Comparison of ENCODE assay signal across 11 mouse cellular contexts in genomic region chr2:144677229-144677571, GRCm38 (mm10).
DNase-seq lines count a peak whose midpoint lies in the region; ATAC-seq lines count a peak whose summit lies in the region.
"Had no signal": no experiment of that assay in that cellular context is flagged by ENCODE, and none has a peak within 500 bp of the region (broad histone marks: within the 10 kb centered on the region; RNA-seq: fewer than 3 reads in every experiment).

No protein-coding gene starts in this region.

- no peak overlapping the region for H3K9ac ChIP-seq in intestine, embryonic 14.5 days (ENCODE audit: low read length)
- H3K9ac ChIP-seq in intestine, embryonic 15.5 days, result no peak overlapping the region
- no peak overlapping the region for H3K9ac ChIP-seq in hindbrain, embryonic 13.5 days
- H3K9ac ChIP-seq in neural tube, embryonic 13.5 days, result no peak overlapping the region
- H3K9ac ChIP-seq: heart, embryonic 12.5 days had no signal

- DNase-seq in intestine, embryonic 14.5 days (ENCODE audit: low spot score), result peak; percentile 50
- no peak for DNase-seq in embryonic facial prominence, embryonic 10.5 days (ENCODE audit: low spot score)
- DNase-seq in adrenal gland, adult 18-20 months (ENCODE audit: low spot score in 2 of 2), result no peak
- no peak for DNase-seq in lung, adult 18-20 months
- DNase-seq in right cerebral cortex, postnatal 25 days, result no peak
- DNase-seq: spleen, adult 18-20 months had no signal

- no peak overlapping the region for H3K27ac ChIP-seq in intestine, embryonic 14.5 days (ENCODE audit: low read depth)
- no peak overlapping the region for H3K27ac ChIP-seq in intestine, embryonic 15.5 days
- peak overlapping the region; percentile 49; the same call in 1 of the 2 replicates for H3K27ac ChIP-seq in embryonic facial prominence, embryonic 10.5 days (replicated peaks)
- H3K27ac ChIP-seq in hindbrain, embryonic 13.5 days, result peak overlapping the region; percentile 55
- H3K27ac ChIP-seq in neural tube, embryonic 13.5 days (replicated peaks), result peak overlapping the region; percentile 54; the same call in 1 of the 2 replicates

- peaks cover 22% of the 10 kb centered on the region for H3K4me1 ChIP-seq in intestine, embryonic 14.5 days (replicated peaks; ENCODE audit: control insufficient read depth, insufficient read depth, low read length)
- H3K4me1 ChIP-seq in intestine, embryonic 15.5 days (replicated peaks), result peaks cover 21% of the 10 kb centered on the region
- peaks cover 37% of the 10 kb centered on the region for H3K4me1 ChIP-seq in embryonic facial prominence, embryonic 10.5 days
- peaks cover 35% of the 10 kb centered on the region for H3K4me1 ChIP-seq in hindbrain, embryonic 13.5 days (replicated peaks)
- peaks cover 29% of the 10 kb centered on the region for H3K4me1 ChIP-seq in neural tube, embryonic 13.5 days (replicated peaks)

- 65% methylated on average over 2 of the region's 2 CpGs for WGBS in intestine, embryonic 14.5 days
- WGBS in intestine, embryonic 15.5 days, result 66% methylated on average over 2 of the region's 2 CpGs
- 54% methylated on average over 2 of the region's 2 CpGs for WGBS in embryonic facial prominence, embryonic 10.5 days
- WGBS in hindbrain, embryonic 13.5 days, result 60% methylated on average over 2 of the region's 2 CpGs
- 50% methylated on average over 2 of the region's 2 CpGs for WGBS in neural tube, embryonic 13.5 days

- peak; percentile 22; the same call in 1 of the 2 replicates for ATAC-seq in intestine, embryonic 14.5 days (replicated peaks; ENCODE audit: low FRiP score, low TSS enrichment, low read depth)
- ATAC-seq in intestine, embryonic 15.5 days, result no peak
- ATAC-seq in hindbrain, embryonic 13.5 days (ENCODE audit: low FRiP score), result peak; percentile 40; the same call in 1 of the 2 replicates
- peak; percentile 69 for ATAC-seq in neural tube, embryonic 13.5 days (ENCODE audit: low read depth)

- no peak overlapping the region for H3K4me2 ChIP-seq in intestine, embryonic 14.5 days (ENCODE audit: low read length)
- no peak overlapping the region for H3K4me2 ChIP-seq in intestine, embryonic 15.5 days (replicated peaks)
- H3K4me2 ChIP-seq in hindbrain, embryonic 13.5 days, result no peak overlapping the region
- H3K4me2 ChIP-seq in neural tube, embryonic 13.5 days, result no peak overlapping the region

- no peaks in the 10 kb centered on the region for H3K36me3 ChIP-seq in intestine, embryonic 14.5 days (ENCODE audit: control insufficient read depth, insufficient read depth, low read length)
- no peaks in the 10 kb centered on the region for H3K36me3 ChIP-seq in intestine, embryonic 15.5 days
- no peaks in the 10 kb centered on the region for H3K36me3 ChIP-seq in embryonic facial prominence, embryonic 10.5 days (replicated peaks)
- no peaks in the 10 kb centered on the region for H3K36me3 ChIP-seq in hindbrain, embryonic 13.5 days
- no peaks in the 10 kb centered on the region for H3K36me3 ChIP-seq in neural tube, embryonic 13.5 days
- H3K36me3 ChIP-seq: heart, embryonic 12.5 days had no signal

- no peaks in the 10 kb centered on the region for H3K27me3 ChIP-seq in intestine, embryonic 14.5 days (replicated peaks; ENCODE audit: control insufficient read depth, insufficient read depth, low read length)
- no peaks in the 10 kb centered on the region for H3K27me3 ChIP-seq in intestine, embryonic 15.5 days (replicated peaks)
- H3K27me3 ChIP-seq in embryonic facial prominence, embryonic 10.5 days (replicated peaks; ENCODE audit: low read depth, poor library complexity, severe bottlenecking), result no peaks in the 10 kb centered on the region
- no peaks in the 10 kb centered on the region for H3K27me3 ChIP-seq in hindbrain, embryonic 13.5 days
- no peaks in the 10 kb centered on the region for H3K27me3 ChIP-seq in neural tube, embryonic 13.5 days
- H3K27me3 ChIP-seq: CH12.LX; heart, embryonic 12.5 days had no signal

- H3K4me3 ChIP-seq in intestine, embryonic 14.5 days (ENCODE audit: low read depth, low read length), result no peak overlapping the region
- H3K4me3 ChIP-seq in intestine, embryonic 15.5 days (replicated peaks), result no peak overlapping the region
- H3K4me3 ChIP-seq in embryonic facial prominence, embryonic 10.5 days, result no peak overlapping the region
- no peak overlapping the region for H3K4me3 ChIP-seq in hindbrain, embryonic 13.5 days
- H3K4me3 ChIP-seq in neural tube, embryonic 13.5 days, result no peak overlapping the region
- H3K4me3 ChIP-seq: heart, embryonic 12.5 days had no signal

- no peaks in the 10 kb centered on the region; the same call in 1 of the 2 replicates for H3K9me3 ChIP-seq in intestine, embryonic 14.5 days (ENCODE audit: control insufficient read depth, low read length)
- H3K9me3 ChIP-seq in intestine, embryonic 15.5 days, result no peaks in the 10 kb centered on the region
- H3K9me3 ChIP-seq in embryonic facial prominence, embryonic 10.5 days, result no peaks in the 10 kb centered on the region
- no peaks in the 10 kb centered on the region for H3K9me3 ChIP-seq in hindbrain, embryonic 13.5 days
- H3K9me3 ChIP-seq in neural tube, embryonic 13.5 days, result no peaks in the 10 kb centered on the region
- H3K9me3 ChIP-seq: heart, embryonic 12.5 days had no signal

Comparison
In these comparisons a context has a peak if more than half of its experiments do, and no peak if none do; other contexts are left out.
1. H3K27ac ChIP-seq: peak in embryonic facial prominence, embryonic 10.5 days (single experiment), hindbrain, embryonic 13.5 days (single experiment) and neural tube, embryonic 13.5 days (single experiment); none in intestine, embryonic 14.5 days (single experiment) and intestine, embryonic 15.5 days (single experiment).